Mouse (Mus musculus): ENCODE measurements at regions not wholly inside any gene's neighbourhood (a gene's known extent, or its start where the extent isn't known, plus 50 kb on each side); places are given as distances from the start of the nearest gene placed in this dataset.
"Not testable (repeated sequence)": the region's sequence is repeated elsewhere in the genome, so short reads cannot be mapped to it uniquely, and the experiment has no call there.

DNA sequence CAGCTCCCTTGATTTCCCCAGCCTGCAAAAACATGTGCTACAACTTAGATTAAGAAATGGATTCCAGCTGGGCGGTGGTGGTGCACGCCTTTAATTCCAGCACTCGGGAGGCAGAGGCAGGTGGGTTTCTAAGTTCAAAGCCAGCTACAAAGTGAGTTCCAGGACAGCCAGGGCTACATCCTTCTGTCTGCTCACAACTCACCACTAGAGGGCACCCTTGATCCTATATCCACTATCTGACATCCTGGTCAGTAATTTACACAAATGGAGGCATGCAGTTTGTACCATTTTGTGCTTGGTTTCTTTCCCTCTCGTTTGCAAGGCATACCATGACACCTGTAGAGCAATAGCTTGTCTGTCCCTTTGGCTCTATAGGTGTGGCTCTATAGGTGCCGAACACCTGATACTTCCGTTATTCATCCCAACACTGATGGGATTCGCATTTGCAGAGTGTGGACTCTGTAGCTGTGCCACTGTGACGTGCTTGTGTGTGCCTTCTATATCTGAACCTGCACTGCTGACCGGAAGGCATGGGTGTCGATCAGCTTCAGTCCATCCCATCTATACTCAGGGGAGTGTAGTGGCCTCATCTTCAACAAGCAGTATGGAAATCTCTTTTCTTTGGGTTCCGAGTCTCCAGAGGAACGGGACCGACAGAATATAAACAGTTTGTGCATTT, 108.4 kb upstream of the Spata13 start:
- peak; percentile 58 to 79 for DNase-seq (ENCODE audit: low spot score in 2 of 2)

DNA sequence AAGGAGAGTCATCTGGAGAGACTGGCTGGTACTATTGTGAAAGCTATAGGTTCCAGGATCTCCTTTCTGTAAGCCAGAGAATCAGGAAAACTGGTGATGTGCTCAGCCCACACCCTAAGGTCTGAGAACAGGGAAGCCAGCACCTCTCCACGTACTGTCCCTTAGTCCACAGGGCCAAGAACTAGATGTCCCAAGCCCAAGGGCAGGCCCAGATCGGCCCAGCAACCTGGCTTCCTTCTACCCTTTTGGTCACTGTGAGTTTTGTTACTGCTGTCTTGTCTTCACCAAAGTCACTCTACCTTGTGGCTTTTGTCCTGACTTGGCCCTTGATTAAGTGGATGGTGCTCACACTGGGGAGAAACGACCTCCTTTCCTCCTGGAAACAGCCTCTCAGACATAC, 107.8 kb upstream of the Spata13 start:
- DNase-seq (ENCODE audit: low spot score in 2 of 2) = no peak

DNA sequence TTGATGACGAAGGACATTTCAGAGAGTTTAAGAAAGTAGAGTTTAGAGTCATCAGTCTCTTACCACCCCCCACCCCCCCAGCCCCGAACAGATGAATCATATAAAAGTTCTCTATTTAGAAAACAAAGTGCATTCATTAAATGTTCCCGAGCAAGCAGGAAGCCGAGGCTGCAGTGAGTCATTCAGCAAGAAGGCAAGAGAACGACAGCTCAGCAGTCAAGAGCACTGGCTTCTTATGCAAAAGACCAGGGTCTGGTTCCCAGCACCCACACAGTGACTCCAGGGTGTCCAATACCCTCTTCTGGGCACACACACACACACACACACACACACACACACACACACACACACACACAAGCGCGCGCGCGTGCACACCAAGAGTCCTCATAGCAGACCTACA, 107.0 kb upstream of the Spata13 start:
- DNase-seq (ENCODE audit: low spot score in 2 of 2) = no peak

DNA sequence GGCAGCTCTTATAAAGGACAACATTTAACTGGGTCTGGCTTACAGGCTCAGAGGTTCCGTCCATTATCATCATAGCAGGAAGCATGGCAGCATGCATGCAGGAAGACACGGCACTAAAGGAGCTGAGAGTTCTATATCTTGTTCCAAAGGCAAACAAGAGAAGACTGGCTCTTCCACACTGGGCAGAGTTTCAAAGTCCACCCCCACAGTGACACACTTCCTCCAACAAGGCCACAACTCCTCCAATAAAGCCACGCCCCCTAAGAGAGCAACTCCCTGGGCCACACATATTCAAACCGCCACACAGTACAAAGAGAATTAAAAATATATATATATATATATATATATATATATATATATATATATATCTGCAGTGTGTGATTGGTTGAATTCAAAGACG, 105.8 kb upstream of the Spata13 start:
- no peak for DNase-seq (ENCODE audit: low spot score in 2 of 2)

DNA sequence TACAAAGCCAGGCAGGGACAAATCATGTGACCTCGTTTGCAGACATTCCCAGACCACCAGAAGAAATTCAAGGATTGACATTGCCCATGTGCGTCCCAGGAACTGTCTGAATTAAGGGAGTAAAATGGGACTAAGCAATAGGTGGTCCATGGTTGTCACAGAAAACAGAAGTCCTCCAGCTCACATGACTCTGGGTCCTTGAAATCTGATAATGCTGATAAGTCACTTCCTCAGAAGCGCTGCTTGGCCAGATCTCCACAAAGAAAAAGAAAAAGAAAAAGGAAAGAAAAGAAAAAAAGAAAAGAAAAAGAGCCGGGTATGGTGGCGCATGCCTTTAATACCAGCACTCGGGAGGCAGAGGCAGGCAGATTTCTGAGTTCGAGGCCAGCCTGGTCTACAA, 105.3 kb upstream of the Spata13 start:
- no peak for DNase-seq (ENCODE audit: low spot score in 2 of 2)

DNA sequence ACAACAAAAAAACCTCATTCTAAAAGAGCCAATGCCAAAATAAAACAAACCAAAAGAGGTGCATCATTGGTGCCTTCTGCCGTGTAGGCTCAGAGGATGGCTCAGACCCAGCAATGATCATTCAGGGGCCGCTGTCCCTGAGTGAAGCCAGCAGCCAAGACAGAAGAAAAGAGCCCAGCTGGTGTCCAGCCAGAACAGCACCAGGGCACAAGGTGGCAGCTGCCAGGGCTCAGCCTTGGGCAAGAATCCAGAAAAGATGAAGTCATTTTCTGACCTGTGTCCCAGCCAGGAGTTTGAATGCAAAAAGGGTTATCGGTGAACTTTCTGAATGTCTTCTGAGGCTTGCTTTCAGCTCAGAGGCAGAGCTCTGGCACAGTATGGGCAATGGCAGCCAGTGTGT, 104.8 kb upstream of the Spata13 start:
- peak in 1 of 2 experiments; percentile 24 for DNase-seq (ENCODE audit: low spot score in 2 of 2)

DNA sequence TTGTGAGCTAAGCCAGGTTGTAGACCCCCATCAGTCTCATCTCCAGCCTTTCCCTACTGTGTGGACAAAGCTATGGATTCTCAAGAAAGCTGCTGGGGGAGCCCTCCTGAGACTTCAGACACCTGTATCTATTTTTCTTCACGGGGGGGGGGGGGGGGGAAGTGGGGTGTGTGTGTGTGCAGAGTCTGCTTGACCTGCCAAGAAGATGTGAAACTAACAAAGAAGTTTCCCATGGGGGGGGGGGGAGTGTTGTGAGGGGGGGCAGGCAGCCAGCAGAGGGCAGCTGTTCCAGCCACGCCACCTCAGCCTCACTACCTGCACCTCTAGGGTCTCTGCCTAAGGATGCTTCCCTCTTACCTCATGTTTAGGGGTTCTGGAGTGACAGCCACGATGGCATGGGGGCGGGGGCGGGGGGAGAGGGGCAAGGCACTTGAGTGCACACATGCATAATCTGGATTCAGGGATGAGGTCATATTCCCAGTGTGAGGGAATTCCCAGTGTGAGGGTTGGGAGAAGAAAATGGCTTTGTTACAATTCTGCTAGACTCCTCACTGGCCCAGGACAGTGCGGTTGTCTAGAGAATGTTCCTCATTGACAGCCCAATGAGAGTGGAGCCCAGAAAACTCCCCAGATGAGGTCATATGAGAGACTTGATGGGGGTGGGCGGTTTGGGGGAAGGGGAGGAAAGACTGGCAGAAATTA, 104.0 kb upstream of the Spata13 start:
- no peak for DNase-seq (ENCODE audit: low spot score in 2 of 2)

DNA sequence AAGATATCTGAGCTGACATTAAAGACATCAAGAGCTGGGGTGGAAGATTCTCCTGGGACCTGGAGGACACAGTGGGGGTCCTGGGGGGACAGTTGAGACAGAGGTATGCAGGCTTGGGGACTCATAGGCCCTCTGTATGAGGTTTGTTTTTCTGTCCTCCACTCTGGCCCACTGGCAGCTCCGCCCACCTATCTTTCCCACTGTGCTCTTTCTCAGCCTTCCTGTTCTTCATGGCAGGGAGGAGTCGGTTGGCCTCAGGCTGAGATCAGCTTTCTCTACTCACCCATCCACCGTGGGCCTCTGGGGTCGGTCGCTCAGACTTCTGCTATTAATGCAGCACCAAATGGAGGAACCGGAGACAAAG, 103.5 kb upstream of the Spata13 start:
- no peak for DNase-seq (ENCODE audit: low spot score in 2 of 2)

DNA sequence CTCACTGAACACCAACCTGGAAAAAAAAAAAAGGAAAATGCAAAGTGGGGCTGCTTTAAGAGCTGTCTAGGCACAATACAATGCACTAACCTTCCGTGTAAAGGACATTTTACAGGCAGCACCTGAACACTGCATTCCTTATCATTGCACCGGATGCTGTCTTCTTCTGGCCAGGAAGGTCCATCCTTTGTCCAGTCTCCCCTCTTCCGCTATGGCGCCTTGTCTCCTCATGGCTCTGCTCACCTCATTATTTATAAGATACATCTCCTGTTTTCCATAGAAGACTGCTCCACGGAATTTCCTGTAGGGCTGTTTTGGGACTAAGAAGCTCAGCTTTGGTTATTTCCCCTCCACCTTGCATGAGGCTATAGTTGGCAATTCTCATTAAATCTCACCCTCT, 102.8 kb upstream of the Spata13 start:
- DNase-seq (ENCODE audit: low spot score in 2 of 2) = no peak

DNA sequence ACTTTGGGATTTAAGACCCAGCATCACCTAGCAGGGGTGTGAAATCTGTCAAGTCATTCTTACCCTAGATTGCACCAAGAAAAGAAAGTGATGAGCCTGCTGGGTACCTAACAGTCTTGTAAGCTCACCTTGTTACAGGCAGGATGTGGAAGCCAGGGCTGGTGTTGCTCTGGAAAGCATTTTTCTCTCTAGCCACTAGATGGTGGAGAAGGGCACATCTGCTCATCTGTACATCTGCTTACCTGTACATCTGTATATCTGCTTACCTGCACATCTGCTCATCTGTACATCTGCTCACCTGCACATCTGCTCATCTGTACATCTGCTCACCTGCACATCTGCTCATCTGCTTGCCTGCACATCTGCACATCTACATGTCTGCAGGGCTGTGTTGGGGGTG, 102.0 kb upstream of the Spata13 start:
- DNase-seq (ENCODE audit: low spot score in 2 of 2) = no peak

DNA sequence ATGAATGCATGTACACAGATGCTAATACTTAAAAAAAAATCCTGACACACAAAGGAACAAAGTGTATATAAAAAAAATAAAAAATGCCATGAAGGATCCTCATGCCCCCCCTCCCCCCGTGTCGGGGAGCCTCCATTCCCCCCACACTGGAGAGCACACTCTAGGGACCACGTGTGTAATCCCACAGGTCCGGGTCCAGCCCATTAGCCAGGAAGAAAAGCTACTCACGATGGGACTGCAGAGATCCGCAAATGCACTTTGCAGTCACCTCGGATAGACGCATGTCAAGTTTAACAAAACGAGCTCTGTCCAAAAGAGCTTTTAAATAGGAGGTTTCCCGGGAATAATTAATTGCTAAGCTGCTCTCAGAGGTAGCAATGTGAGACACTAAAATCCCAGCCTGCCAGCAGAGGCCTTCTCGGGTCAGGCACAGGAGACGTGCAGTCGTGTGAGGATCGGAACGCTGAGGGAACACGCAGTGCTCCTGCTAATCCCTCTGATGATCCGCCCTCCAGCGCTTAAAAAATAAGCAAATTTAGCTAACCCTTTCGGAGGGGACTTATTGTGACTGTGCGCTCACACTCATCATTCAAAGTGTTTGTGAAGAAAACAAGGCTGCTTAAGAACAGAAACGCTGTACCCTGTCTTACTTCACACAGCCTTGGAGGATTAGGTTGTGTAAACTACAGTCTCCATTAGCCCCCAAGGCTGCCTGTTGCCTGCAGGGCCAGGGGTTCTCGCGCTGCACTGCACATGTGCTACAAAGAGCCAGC, 100.2 kb upstream of the Spata13 start:
- no peak for DNase-seq (ENCODE audit: low spot score in 2 of 2)

DNA sequence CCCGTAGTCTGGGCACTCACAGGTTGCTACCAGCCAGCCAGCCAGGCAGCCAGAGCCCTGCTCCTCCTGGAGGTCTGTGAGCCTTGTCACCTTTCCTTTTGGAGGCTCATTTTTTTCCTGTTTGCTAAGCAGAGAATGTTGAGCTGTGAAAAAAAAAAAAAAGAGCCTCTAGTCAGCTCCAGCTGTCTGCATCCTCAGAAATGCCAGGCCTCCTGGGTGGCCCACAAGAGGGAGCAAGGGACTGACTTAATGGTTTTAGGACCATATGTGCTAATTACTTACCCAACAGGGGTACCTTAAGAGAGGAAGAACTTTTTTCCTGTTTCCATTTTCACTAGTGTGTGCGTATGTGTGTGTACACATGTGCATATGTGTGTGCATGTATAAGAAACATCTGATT, 94.8 kb upstream of the Spata13 start:
- DNase-seq (ENCODE audit: low spot score in 2 of 2) = no peak

DNA sequence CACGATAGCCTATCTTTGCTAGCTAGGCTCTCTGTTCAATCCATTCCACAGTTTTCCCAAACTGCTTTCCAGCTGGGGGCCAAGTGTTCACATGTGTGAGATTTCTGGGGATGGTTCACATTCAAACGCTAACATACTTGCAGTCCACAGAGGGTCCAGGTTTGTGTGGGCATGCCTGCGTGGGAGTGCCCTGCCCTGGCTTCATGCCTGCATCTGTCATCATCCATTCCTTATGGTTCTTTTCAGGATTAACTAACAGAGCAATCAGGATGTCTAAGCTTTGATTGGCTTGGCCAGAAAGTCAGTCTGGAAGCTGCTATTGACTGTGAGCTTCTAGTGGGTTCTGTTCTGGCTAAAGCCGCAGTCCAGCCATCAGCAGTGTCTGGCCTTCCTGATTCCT, 93.7 kb upstream of the Spata13 start:
- DNase-seq (ENCODE audit: low spot score in 2 of 2) = no peak

DNA sequence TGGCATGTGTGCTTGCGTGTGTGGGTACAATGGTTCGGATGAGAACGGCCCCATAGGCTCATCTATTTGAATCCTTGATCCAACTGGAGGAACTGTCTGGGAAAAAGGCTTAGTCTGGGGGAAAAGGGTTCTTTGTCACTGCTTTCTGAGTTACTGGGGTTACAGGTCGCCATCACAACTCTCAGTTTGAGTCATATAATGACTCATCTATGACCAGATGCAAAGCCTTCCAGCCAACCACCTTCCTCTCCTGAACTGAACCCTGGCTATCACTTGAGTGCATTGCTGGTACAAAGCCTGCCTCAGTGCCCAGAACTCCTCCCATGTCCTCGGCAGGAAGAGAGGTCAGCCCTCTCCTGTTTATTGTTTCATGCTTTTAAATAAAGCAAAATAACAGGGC, 92.2 kb upstream of the Spata13 start:
- DNase-seq (ENCODE audit: low spot score in 2 of 2) = no peak

DNA sequence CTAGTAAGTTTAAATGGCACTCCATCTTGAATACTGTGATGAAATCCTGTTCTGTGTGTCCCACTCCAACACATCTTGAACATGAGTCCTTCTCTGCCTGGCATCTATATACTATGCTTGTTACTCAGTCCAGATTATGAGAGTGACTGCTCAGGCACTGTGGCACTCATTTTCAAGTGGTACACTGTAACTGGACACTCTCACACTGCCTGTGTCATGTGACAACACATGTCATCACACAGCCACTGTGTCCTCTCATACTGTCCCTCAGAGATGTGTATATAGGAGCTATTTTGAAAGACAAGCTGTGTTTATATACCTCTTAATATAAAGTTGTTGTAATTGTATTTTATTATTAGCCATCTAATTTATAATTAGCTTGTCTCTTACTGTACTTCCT, 89.0 kb upstream of the Spata13 start:
- DNase-seq (ENCODE audit: low spot score in 2 of 2) = no peak

DNA sequence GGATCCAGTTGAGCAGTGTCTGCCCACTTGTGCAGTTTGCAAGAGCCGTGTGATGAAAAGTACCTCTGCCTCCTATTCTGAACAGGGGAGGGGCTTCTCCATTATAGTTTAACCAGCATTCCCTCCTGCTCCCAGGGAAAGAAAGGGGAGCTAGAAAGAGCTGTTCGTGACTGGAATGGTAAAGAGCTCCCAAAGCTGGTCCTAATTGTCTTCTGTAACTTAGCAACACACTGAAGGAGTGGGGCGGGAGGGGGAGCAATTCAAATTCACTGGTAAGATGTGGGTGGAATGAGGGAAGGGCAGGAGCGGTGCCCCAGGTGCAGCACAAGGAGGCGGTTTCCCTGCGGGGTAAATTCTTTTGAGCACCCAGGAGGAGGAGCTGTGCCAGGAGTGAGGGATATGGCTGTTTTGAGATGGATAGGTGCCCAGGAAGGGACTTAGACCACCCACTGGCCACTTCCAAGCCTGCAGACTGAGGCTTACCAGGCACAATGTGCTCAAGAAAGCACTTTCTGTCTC, 79.5 kb upstream of the Spata13 start:
- peak; percentile 82 to 84 for DNase-seq (ENCODE audit: low spot score in 2 of 2)

DNA sequence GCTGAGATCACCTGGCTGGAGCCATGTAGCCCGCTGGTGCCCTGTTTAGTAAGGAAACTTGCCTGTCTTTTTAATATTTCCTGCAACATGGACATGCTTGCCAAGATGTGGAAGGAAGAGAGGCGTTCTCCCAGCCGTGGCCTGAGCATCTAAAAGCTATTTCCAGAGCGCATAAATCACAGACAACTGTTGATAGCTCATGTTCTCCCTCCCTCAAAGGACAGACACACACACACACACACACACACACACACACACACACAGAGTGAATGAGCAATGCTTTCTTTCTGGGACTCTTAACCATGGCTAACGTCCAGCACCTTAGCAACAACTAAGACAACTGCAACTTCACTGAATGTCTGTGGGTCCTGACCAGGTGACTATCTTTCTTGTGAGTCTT, 77.3 kb upstream of the Spata13 start:
- no peak for DNase-seq (ENCODE audit: low spot score in 2 of 2)

DNA sequence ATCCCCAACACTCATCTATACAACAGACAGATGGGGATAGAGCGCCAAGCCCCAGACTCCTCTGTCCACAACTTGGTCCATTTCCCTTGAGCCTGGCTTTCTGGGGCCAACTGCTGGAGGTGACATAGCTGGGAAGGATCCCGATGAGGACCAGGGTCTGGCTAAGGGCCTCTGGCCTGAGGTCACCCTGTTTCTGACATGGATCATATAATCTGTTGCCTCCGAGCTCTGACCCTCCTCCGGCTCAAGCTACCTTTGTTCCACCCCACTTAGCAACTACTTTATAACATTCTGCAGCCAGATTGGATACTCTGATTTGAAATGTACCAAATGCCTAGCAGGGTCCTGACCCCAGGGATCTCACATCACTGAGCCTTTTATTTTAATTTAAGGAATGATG, 76.8 kb upstream of the Spata13 start:
- DNase-seq (ENCODE audit: low spot score in 2 of 2) = no peak

DNA sequence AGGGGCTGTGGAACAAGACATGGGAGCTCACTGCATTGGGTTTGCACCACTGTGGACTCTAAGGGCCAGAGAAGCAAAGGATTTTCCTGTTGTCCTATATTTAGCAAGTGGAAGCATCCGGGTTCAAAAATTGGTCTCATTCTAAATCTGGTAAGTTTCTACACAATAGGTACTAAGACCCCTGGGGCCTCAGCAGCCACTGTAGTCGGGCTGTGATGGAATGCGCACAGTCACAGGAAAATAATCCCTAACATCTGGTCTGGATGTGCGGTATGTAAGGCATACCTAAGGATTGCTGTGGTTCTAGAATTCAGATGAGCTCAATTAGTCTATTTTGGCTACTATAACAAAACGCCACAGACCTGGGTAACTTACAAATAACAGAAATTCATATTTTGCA, 74.4 kb upstream of the Spata13 start:
- no peak for DNase-seq (ENCODE audit: low spot score in 2 of 2)

DNA sequence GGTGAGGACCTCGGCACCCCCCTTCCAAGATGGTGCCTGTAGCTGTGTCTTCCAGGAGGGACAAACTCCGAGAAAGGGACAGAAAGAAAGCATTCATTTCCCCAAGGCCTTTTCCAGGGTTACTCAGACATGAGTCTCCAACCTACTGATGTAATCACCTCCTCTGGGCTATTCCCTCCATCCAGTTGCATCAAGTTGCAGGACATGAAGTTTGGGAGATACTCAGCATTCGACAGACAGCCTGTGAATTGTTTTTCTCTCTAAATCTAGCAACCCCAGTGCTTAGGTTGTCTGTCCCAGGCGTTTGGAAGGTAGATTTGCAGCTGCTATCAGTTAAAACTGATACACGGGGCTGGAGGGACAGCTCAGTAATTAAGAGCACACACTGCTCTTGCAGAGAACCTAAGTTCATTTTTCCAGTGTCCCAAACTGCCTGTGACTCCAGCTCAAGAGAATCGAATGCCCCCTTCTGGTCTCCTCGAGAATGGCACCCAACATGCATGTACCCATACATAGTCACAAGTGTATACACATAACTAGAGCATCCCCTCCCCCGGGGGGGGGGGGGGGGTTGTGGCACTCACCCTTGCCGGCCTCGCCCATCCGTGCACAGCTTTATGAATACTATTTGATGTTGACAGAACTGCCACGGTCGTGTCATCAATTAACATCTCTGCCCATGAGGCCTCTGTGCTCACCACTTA, 73.8 kb upstream of the Spata13 start:
- no peak for DNase-seq (ENCODE audit: low spot score in 2 of 2)

DNA sequence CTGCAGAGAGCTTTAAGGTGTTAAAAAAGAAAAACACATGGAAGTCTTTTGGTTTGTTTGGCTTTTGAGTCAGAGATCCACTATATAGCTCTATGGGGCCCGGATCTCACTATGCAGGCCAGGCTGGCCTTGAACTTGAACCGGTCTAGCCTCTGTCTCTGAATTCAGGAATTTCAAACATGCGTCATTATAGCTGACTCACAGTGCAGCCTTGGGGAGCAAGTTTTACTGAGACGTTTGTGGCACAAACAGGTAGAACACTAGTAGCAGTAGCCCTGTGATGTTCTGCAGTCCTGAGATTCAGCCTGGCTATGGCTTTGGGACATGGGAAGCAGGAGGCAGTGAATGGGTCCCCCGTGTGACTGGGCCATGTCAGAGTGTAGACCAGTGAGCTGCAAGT, 57.5 kb upstream of the Spata13 start:
- no peak for DNase-seq (ENCODE audit: low spot score in 2 of 2)

DNA sequence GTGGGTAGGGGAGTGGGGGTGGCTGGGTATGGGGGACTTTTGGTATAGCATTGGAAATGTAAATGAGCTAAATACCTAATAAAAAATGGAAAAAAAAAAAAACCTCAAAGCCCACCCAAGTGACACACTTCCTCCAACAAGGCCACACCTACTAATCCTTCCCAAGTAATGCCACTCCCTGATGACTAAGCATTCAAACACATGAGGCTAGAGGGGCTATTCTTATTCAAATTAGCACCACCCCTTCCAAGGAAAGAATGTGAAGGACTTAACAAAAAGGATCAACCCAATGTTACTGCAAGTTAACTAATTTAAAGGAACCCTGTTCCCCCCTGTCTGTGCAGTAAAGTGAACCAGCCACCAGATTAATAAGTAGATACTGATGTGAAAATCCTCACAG, 53.7 kb upstream of the Spata13 start:
- not testable (repeated sequence) for DNase-seq (ENCODE audit: low spot score in 2 of 2)

All from frontal cortex, postnatal 36 days (tissue).